ENCODE assay signal across 8 mouse cellular contexts in genomic region chr2:167688126-167688497, GRCm38 (mm10). TPM values are rescaled to one million over a fixed set of nuclear protein-coding genes. Genes with fewer than 3 reads are reported as not detected.
DNase-seq lines count a peak whose midpoint lies in the region; ATAC-seq and TF ChIP-seq lines count a peak whose summit lies in the region.

No protein-coding gene starts in this region.

- H3K4me1 ChIP-seq in neural tube, embryonic 11.5 days (ENCODE audit: control insufficient read depth, insufficient read depth, low read length) = peaks cover 8% of the 10 kb centered on the region
- peaks cover 12% of the 10 kb centered on the region; the same call in 1 of the 2 replicates for H3K4me1 ChIP-seq in heart, postnatal 0 days (ENCODE audit: control insufficient read depth, insufficient read depth)

- peak overlapping the region; percentile 46 for H3K4me3 ChIP-seq in neural tube, embryonic 11.5 days (ENCODE audit: low read depth, low read length)
- peak overlapping the region; percentile 73 for H3K4me3 ChIP-seq in heart, postnatal 0 days (ENCODE audit: low read depth, low read length)

- no peak for DNase-seq in cerebellum, adult 11-12 months
- DNase-seq in neural tube, embryonic 11.5 days (ENCODE audit: low spot score) = no peak
- no peak for DNase-seq in neural tube, embryonic 10.5 days (ENCODE audit: extremely low spot score, low spot score)
- DNase-seq in heart, postnatal 0 days (ENCODE audit: low spot score) = no peak
- no peak for DNase-seq in MN1 (ENCODE audit: low spot score)
- no peak for DNase-seq in frontal cortex, adult 2 months (ENCODE audit: extremely low spot score in 1 of 2, low spot score in 1 of 2)

- H3K9ac ChIP-seq in neural tube, embryonic 11.5 days (ENCODE audit: low read length) = no peak overlapping the region
- H3K9ac ChIP-seq in heart, postnatal 0 days (replicated peaks; ENCODE audit: low read depth, low read length) = no peak overlapping the region

- ATAC-seq in cerebellum, adult (ENCODE audit: insufficient number of reproducible peaks, low FRiP score, low TSS enrichment) = 0 out of 2 replicates have a peak, but pooled peaks have one; percentile 8
- ATAC-seq in neural tube, embryonic 11.5 days (ENCODE audit: insufficient read depth, low FRiP score, low TSS enrichment) = peak; percentile 24; the same call in 1 of the 2 replicates
- no peak for ATAC-seq in heart, postnatal 0 days (ENCODE audit: insufficient read depth, low read depth)
- ATAC-seq in megakaryocyte, adult 5-6 weeks (ENCODE audit: poor library complexity, severe bottlenecking) = peak; percentile 13; the same call in 1 of the 2 replicates

- H3K36me3 ChIP-seq in neural tube, embryonic 11.5 days (ENCODE audit: control insufficient read depth, insufficient read depth, low read length) = no peaks in the 10 kb centered on the region
- H3K36me3 ChIP-seq in heart, postnatal 0 days (replicated peaks; ENCODE audit: control insufficient read depth, insufficient read depth, low read length) = no peaks in the 10 kb centered on the region

- peak overlapping the region; percentile 87 for H3K4me2 ChIP-seq in neural tube, embryonic 11.5 days (ENCODE audit: low read depth)
- peak overlapping the region; percentile 95 for H3K4me2 ChIP-seq in heart, postnatal 0 days (ENCODE audit: low read depth, low read length)

- H3K9me3 ChIP-seq in neural tube, embryonic 11.5 days (ENCODE audit: control insufficient read depth, low read length) = no peaks in the 10 kb centered on the region
- no peaks in the 10 kb centered on the region for H3K9me3 ChIP-seq in heart, postnatal 0 days (replicated peaks; ENCODE audit: control insufficient read depth, low read length)

- no peak for TF ChIP-seq CTCF in heart, postnatal 0 days (IDR thresholded peaks at IDR 0.05; ENCODE audit: low read depth)

- WGBS in neural tube, embryonic 11.5 days = 29% methylated on average over 12 of the region's 12 CpGs
- 37% methylated on average over 12 of the region's 12 CpGs for WGBS in heart, postnatal 0 days

- no peak for TF ChIP-seq EP300 in heart, postnatal 0 days (IDR thresholded peaks at IDR 0.05; ENCODE audit: low read depth)

- H3K27me3 ChIP-seq in neural tube, embryonic 11.5 days (ENCODE audit: control insufficient read depth, insufficient read depth, low read length) = peaks cover 37% of the 10 kb centered on the region
- H3K27me3 ChIP-seq in heart, postnatal 0 days (ENCODE audit: control insufficient read depth, insufficient read depth, low read length) = no peaks in the 10 kb centered on the region

- H3K27ac ChIP-seq in neural tube, embryonic 11.5 days (ENCODE audit: low read depth, low read length) = no peak overlapping the region
- H3K27ac ChIP-seq in heart, postnatal 0 days (ENCODE audit: low read depth) = no peak overlapping the region

RNA-seq across cellular contexts. Expression of gene Cebpb, which starts 0.6 kb away (rescaled TPM):
- polyA plus RNA-seq in neural tube, embryonic 11.5 days (2014; fragmentation: Nextera tagmentation; extraction: Ambion mirVana) = 3.0 and 3.2 TPM in 2 replicates
- 43.5 and 50.8 TPM in 2 replicates for total RNA-seq in heart, postnatal 0 days (2014; rRNA removed; ENCODE audit: low replicate concordance)
- polyA plus RNA-seq in heart, postnatal 0 days (2015; fragmentation: Nextera tagmentation; extraction: Ambion mirVana) = 4.9 and 5.8 TPM in 2 replicates
- total RNA-seq in megakaryocyte, adult 5-6 weeks (2015) = 79.3 and 125 TPM in 2 replicates
- total RNA-seq in megakaryocyte, adult 5-6 weeks (2017) = 55.5 and 59.5 TPM in 2 replicates
- 14.5 and 14.9 TPM in 2 replicates for polyA plus RNA-seq in frontal cortex, adult 2 months (2012; rRNA removed)

RNA-seq across cellular contexts. Expression of gene Tmem189, which starts 1.5 kb away (rescaled TPM):
- polyA plus RNA-seq in neural tube, embryonic 11.5 days (2014; fragmentation: Nextera tagmentation; extraction: Ambion mirVana) = 40.4 and 40.9 TPM in 2 replicates
- 76.8 and 84.3 TPM in 2 replicates for total RNA-seq in heart, postnatal 0 days (2014; rRNA removed; ENCODE audit: low replicate concordance)
- 37.6 and 39.3 TPM in 2 replicates for polyA plus RNA-seq in heart, postnatal 0 days (2015; fragmentation: Nextera tagmentation; extraction: Ambion mirVana)
- 25.1 and 35.7 TPM in 2 replicates for total RNA-seq in megakaryocyte, adult 5-6 weeks (2015)
- 40.6 and 43.1 TPM in 2 replicates for total RNA-seq in megakaryocyte, adult 5-6 weeks (2017)
- polyA plus RNA-seq in frontal cortex, adult 2 months (2012; rRNA removed) = 71.5 and 75.7 TPM in 2 replicates

RNA-seq across cellular contexts. Expression of gene Gm20431, which starts 26.8 kb away (rescaled TPM):
- 7.0 TPM in 1 of 2 replicates, not detected in the other for polyA plus RNA-seq in neural tube, embryonic 11.5 days (2014; fragmentation: Nextera tagmentation; extraction: Ambion mirVana)
- 5.8 and 25.5 TPM in 2 replicates for total RNA-seq in heart, postnatal 0 days (2014; rRNA removed; ENCODE audit: low replicate concordance)
- polyA plus RNA-seq in heart, postnatal 0 days (2015; fragmentation: Nextera tagmentation; extraction: Ambion mirVana) = 2.7 and 5.1 TPM in 2 replicates
- total RNA-seq in megakaryocyte, adult 5-6 weeks (2015) = 6.1 and 22.8 TPM in 2 replicates
- total RNA-seq in megakaryocyte, adult 5-6 weeks (2017) = not detected in 2 replicates
- polyA plus RNA-seq in frontal cortex, adult 2 months (2012; rRNA removed) = 0.88 TPM in 1 of 2 replicates, not detected in the other

RNA-seq across cellular contexts. Expression of gene Ube2v1, which starts 56.2 kb away (rescaled TPM):
- 291 and 297 TPM in 2 replicates for polyA plus RNA-seq in neural tube, embryonic 11.5 days (2014; fragmentation: Nextera tagmentation; extraction: Ambion mirVana)
- total RNA-seq in heart, postnatal 0 days (2014; rRNA removed; ENCODE audit: low replicate concordance) = 74.5 and 94.6 TPM in 2 replicates
- polyA plus RNA-seq in heart, postnatal 0 days (2015; fragmentation: Nextera tagmentation; extraction: Ambion mirVana) = 150 and 152 TPM in 2 replicates
- total RNA-seq in megakaryocyte, adult 5-6 weeks (2015) = 68.8 and 86.3 TPM in 2 replicates
- 45.1 and 51.9 TPM in 2 replicates for total RNA-seq in megakaryocyte, adult 5-6 weeks (2017)
- polyA plus RNA-seq in frontal cortex, adult 2 months (2012; rRNA removed) = 250 and 280 TPM in 2 replicates
